Mouse (Mus musculus) midbrain, postnatal 0 days (tissue): Measurements from ENCODE around the gene Acsbg1. TPM values are rescaled to one million over a fixed set of nuclear protein-coding genes. Genes with fewer than 3 reads are reported as not detected.
"Not testable (repeated sequence)": the region's sequence is repeated elsewhere in the genome, so short reads cannot be mapped to it uniquely, and the experiment has no call there.

Experiments used
- ATAC-seq: fragments of 200-750 bp; cut with Nextera tagmentation; 2 replicates; pipeline ENCODE4 v1.8.0; 2017; ENCODE audit warnings: moderate number of reproducible peaks, mild to moderate bottlenecking, moderate TSS enrichment, moderate library complexity; ENCODE audit not compliant: low FRiP score
- DNase-seq: peaks from one replicate; pipeline ENCODE4 v3.0.0-alpha.2; 2015; ENCODE audit warnings: low spot score
- H3K27ac ChIP-seq: fragments of 300-500 bp; sonication (generic); 2 replicates; pipeline ENCODE4 v1.5.1; 2014; ENCODE audit warnings: low read depth, mild to moderate bottlenecking, low read length, mixed read lengths
- H3K27me3 ChIP-seq: fragments of 300-500 bp; sonication (generic); 2 replicates; pipeline ENCODE4 v1.6.1; 2014; ENCODE audit warnings: low read length, control low read depth, mixed read lengths; ENCODE audit not compliant: insufficient read depth
- H3K36me3 ChIP-seq: fragments of 300-500 bp; sonication (generic); 2 replicates; pipeline ENCODE4 v1.6.1; 2014; ENCODE audit warnings: low read length, control low read depth, mixed read lengths; ENCODE audit not compliant: insufficient read depth
- H3K4me1 ChIP-seq: fragments of 300-500 bp; sonication (generic); 2 replicates; pipeline ENCODE4 v1.6.1; 2014; ENCODE audit warnings: mild to moderate bottlenecking, control low read depth, antibody characterized with exemption, low read length, mixed read lengths; ENCODE audit not compliant: insufficient read depth
- H3K4me2 ChIP-seq: fragments of 300-500 bp; sonication (generic); 2 replicates; pipeline ENCODE4 v1.6.1; 2014; ENCODE audit warnings: low read depth, mild to moderate bottlenecking, low read length, mixed read lengths; ENCODE audit not compliant: poor library complexity, severe bottlenecking
- H3K4me3 ChIP-seq: fragments of 300-500 bp; sonication (generic); 2 replicates; pipeline ENCODE4 v1.5.1; 2014; ENCODE audit warnings: low read depth, mild to moderate bottlenecking, low read length, moderate library complexity
- H3K9ac ChIP-seq: fragments of 300-500 bp; sonication (generic); replicated peaks from 2 replicates; pipeline ENCODE4 v1.6.1; 2014; ENCODE audit warnings: mild to moderate bottlenecking, low read length, moderate library complexity, mixed read lengths; ENCODE audit not compliant: poor library complexity, severe bottlenecking
- H3K9me3 ChIP-seq: fragments of 300-500 bp; sonication (generic); 2 replicates; pipeline ENCODE4 v1.6.1; 2016; ENCODE audit warnings: low read length, control low read depth
- CTCF ChIP-seq: IDR thresholded peaks from 2 replicates; pipeline ENCODE4 v1.5.1; 2016; ENCODE audit warnings: antibody characterized with exemption, mild to moderate bottlenecking
- WGBS: fragments of 180-500 bp; shearing (Covaris S2); extraction: QIAGEN DNeasy Blood & Tissue Kit; methylation state at CpG from one replicate; pipeline ENCODE4 v1.1.7; 2014; 5-methylcytosine and 5-hydroxymethylcytosine counted together
- polyA plus RNA-seq: library from polyadenylated mRNA; unstranded; fragments of >200 nt; fragmentation: Nextera tagmentation; extraction: Ambion mirVana; gene quantifications from 2 replicates; pipeline ENCODE4 v1.2.1, GENCODE M21; 2015
- total RNA-seq: library from RNA; depleted of rRNA; stranded (reverse); fragments of >200 nt; gene quantifications from 2 replicates; pipeline ENCODE4 v1.2.3, GENCODE M21; 2014

The Acsbg1 gene
- total and polyA plus RNA-seq, 2 experiments from 2014 or later = 42.8 to 69.9 TPM

- Histone ChIP-seq H3K27me3 (no peaks in the 10 kb centered on the region), H3K4me1 (peaks cover 4% of the 10 kb centered on the region; the same call in 1 of the 2 replicates), H3K4me2 (peak overlapping the region; percentile 87), H3K9me3 (no peaks in the 10 kb centered on the region), H3K36me3 (no peaks in the 10 kb centered on the region), H3K4me3 (peak overlapping the region; percentile 76), H3K27ac (no peak overlapping the region), H3K9ac (no peak overlapping the region)
- no peak for ATAC-seq
- 78% methylated on average over 7 of the region's 7 CpGs for WGBS
- no peak for DNase-seq
- TF ChIP-seq CTCF = no peak
Observed at GRCm38 (mm10) chr9:54700746-54701145, 39.1 kb upstream of the Acsbg1 start.

GRCm38 (mm10) chr9:54700174-54700475 lies 38.5 kb upstream of the Acsbg1 start:
- WGBS = 21% methylated on average over 9 of the region's 9 CpGs

GRCm38 (mm10) chr9:54699345-54700173 lies 37.9 kb upstream of the Acsbg1 start:
- peak overlapping the region; percentile 84 for H3K9ac ChIP-seq
- H3K4me2 ChIP-seq = peak overlapping the region; percentile 87
- ATAC-seq (peak; percentile 74), DNase-seq (peak; percentile 83)
- under 1% methylated on average over 78 of the region's 92 CpGs for WGBS
- peak; percentile 26; the same call in 1 of the 2 replicates for TF ChIP-seq CTCF
- H3K36me3 ChIP-seq = no peaks in the 10 kb centered on the region
- H3K27ac ChIP-seq = peak overlapping the region; percentile 39
- peak overlapping the region; percentile 76 for H3K4me3 ChIP-seq
- H3K27me3 ChIP-seq = no peaks in the 10 kb centered on the region
- H3K4me1 ChIP-seq = peaks cover 4% of the 10 kb centered on the region; the same call in 1 of the 2 replicates
- H3K9me3 ChIP-seq = no peaks in the 10 kb centered on the region

More at GRCm38 (mm10) chr9:54700174-54700475, 38.5 kb upstream of the Acsbg1 start:
- Histone ChIP-seq H3K9ac (peak overlapping the region; percentile 84), H3K9me3 (no peaks in the 10 kb centered on the region), H3K27ac (0 out of 2 replicates have a peak overlapping the region, but pooled peaks have one; percentile 39), H3K27me3 (no peaks in the 10 kb centered on the region), H3K4me2 (peak overlapping the region; percentile 87), H3K4me1 (peaks cover 4% of the 10 kb centered on the region; the same call in 1 of the 2 replicates), H3K36me3 (no peaks in the 10 kb centered on the region), H3K4me3 (peak overlapping the region; percentile 76)
- ATAC-seq (peak; percentile 14; the same call in 1 of the 2 replicates), DNase-seq (no peak)
- no peak for TF ChIP-seq CTCF

GRCm38 (mm10) chr9:54699087-54699344 lies 37.3 kb upstream of the Acsbg1 start:
- DNase-seq = no peak
- H3K36me3 ChIP-seq = no peaks in the 10 kb centered on the region
- no peaks in the 10 kb centered on the region for H3K9me3 ChIP-seq
- 11% methylated on average over 27 of the region's 27 CpGs for WGBS
- peak overlapping the region; percentile 87 for H3K4me2 ChIP-seq
- peak overlapping the region; percentile 76 for H3K4me3 ChIP-seq
- no peaks in the 10 kb centered on the region for H3K27me3 ChIP-seq
- TF ChIP-seq CTCF = no peak
- H3K9ac ChIP-seq = peak overlapping the region; percentile 84
- peak overlapping the region; percentile 39; the same call in 1 of the 2 replicates for H3K27ac ChIP-seq
- ATAC-seq = peak; percentile 64
- peaks cover 4% of the 10 kb centered on the region; the same call in 1 of the 2 replicates for H3K4me1 ChIP-seq

GRCm38 (mm10) chr9:54698318-54699086 lies 36.8 kb upstream of the Acsbg1 start, which contains the start of gene Dnaja4:
Gene Dnaja4, plus strand, starts transcription at chr9:54698873.
- WGBS = 68% methylated on average over 17 of the region's 17 CpGs
- Histone ChIP-seq H3K9ac (peak within 1 kb of the TSS; percentile 84), H3K4me2 (peak within 1 kb of the TSS; percentile 87), H3K4me3 (peak within 1 kb of the TSS; percentile 76), H3K36me3 (no peaks in the 10 kb centered on the region), H3K4me1 (peaks cover 4% of the 10 kb centered on the region; the same call in 1 of the 2 replicates), H3K27ac (peak within 1 kb of the TSS; percentile 39), H3K27me3 (no peaks in the 10 kb centered on the region), H3K9me3 (no peaks in the 10 kb centered on the region)
- ATAC-seq (peak; percentile 28), DNase-seq (no peak)
- TF ChIP-seq CTCF = no peak

- not testable (repeated sequence) for H3K27ac ChIP-seq, H3K9me3 ChIP-seq, H3K9ac ChIP-seq, H3K36me3 ChIP-seq, H3K4me1 ChIP-seq, H3K27me3 ChIP-seq, ATAC-seq
- WGBS = 2% methylated on average over 29 of the region's 31 CpGs
- peak overlapping the region; percentile 30; the same call in 1 of the 2 replicates for H3K4me3 ChIP-seq
- H3K4me2 ChIP-seq = peak overlapping the region; percentile 50
- DNase-seq = peak; percentile 20
Observed at GRCm38 (mm10) chr9:54691241-54691805, 29.7 kb upstream of the Acsbg1 start.

- not testable (repeated sequence) for H3K9me3 ChIP-seq, H3K4me1 ChIP-seq, H3K27me3 ChIP-seq, H3K4me3 ChIP-seq, H3K9ac ChIP-seq, ATAC-seq, DNase-seq, H3K4me2 ChIP-seq, H3K27ac ChIP-seq, H3K36me3 ChIP-seq
- 88% methylated on average over 2 of the region's 2 CpGs for WGBS
Observed at GRCm38 (mm10) chr9:54690697-54691096, 29.0 kb upstream of the Acsbg1 start.
